Mouse (Mus musculus): ENCODE data around the gene Gm26992. TPM values are rescaled to one million over a fixed set of nuclear protein-coding genes. Genes with fewer than 3 reads are reported as not detected.
A peak's percentile ranks its signal among the peaks of the same experiment; 100 is the strongest.

The Gm26992 gene
- polyA plus RNA-seq, 1 experiment from 2014 or later, result not detected

DNA sequence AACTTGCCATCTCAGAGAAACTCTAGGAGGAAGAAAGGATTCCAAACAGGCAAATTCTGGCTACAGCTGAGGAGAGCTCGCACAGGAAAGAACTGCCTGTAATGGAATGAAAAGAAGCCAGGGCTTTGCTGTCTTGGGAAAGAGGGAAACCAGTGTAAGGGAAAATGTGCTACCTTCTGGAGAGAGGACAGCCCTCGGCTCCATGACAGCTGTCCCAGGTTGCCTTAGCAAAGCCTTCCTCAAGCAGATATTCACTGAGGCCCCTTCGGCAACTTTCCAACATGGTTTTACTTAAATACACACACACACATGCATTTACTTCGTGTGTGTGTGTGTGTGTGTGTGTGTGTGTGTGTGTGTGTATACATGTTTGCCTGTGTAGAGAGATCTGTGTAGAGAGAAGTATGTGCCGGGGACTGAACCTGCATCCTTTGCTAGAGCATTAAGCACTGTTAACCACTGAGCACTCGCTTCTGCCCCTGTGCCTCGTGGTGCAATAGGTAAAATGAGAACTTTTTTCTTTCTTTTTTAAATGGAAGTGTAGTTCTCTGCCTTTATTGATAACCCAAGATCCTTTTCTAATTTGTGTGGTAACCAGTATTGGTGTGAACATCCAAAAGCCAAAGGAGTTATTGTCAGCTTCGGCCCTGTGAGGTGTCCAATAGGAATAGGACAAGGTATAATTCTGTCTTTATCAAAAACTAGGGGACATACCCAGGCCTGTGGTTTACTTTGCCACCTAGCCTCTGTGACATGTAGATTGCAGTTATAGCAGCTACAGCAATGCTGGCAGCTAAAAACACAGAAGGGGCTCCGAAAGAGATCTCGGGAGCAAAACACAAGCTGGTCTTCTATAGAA lies 70.8 kb downstream of the Gm26992 start:
- H3K4me2 ChIP-seq, result peak overlapping the region; percentile 57
- peaks cover 19% of the 10 kb centered on the region for H3K4me1 ChIP-seq (replicated peaks)
- no peaks in the 10 kb centered on the region for H3K9me3 ChIP-seq
- no peaks in the 10 kb centered on the region for H3K36me3 ChIP-seq
- ATAC-seq (ENCODE audit: low FRiP score, low read depth), result peak; percentile 50
- no peaks in the 10 kb centered on the region for H3K27me3 ChIP-seq
- H3K9ac ChIP-seq, result peak overlapping the region; percentile 72
- 30% methylated on average over 10 of the region's 10 CpGs for WGBS
- peak overlapping the region; percentile 96 for H3K27ac ChIP-seq (replicated peaks)
- peak overlapping the region; percentile 58 for H3K4me3 ChIP-seq

DNA sequence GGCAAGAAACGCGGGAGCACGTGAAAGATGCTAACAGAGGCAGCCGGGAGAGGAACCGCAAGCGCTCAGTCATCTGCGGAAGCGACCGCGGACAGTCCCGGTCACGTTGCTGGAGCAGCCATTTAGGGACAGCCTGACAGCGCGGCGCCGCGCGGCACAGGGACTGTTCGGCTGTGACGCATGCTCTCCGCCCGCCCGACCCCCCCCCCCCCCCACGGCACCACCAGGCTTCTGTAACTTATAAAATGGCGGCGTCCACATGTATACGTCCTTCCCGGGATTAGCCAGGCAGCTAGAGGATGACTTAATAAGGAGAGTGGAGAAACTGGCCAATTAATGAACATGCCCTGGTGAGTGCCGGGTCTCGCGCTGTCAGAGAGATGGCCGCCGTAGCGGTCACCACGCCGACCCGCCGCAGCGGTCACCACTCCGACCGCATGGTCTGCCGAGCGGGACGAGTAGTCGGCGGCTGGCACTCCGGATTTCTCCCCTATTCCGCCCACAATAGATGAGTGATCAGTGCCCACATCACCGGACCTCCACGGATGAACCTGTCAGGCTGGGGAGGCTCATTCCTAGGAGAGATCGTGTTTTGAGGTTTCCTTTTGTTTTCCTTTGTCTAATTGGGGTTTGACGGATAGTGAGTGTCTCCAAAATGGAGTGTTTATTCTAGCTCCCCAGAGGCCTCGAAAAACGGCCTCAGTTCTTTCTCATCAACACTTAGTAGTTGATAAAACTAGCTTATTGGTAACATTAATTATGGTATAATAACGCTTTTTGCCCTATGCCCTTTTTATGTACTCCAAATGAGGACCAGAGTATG lies 71.8 kb downstream of the Gm26992 start:
- H3K9me3 ChIP-seq, result no peaks in the 10 kb centered on the region
- peak overlapping the region; percentile 57 for H3K4me2 ChIP-seq
- peaks cover 19% of the 10 kb centered on the region for H3K4me1 ChIP-seq (replicated peaks)
- no peaks in the 10 kb centered on the region for H3K36me3 ChIP-seq
- peak overlapping the region; percentile 96 for H3K27ac ChIP-seq (replicated peaks)
- H3K4me3 ChIP-seq, result peak overlapping the region; percentile 58
- H3K9ac ChIP-seq, result peak overlapping the region; percentile 72
- ATAC-seq (ENCODE audit: low FRiP score, low read depth), result peak; percentile 98
- H3K27me3 ChIP-seq, result no peaks in the 10 kb centered on the region
- under 1% methylated on average over 50 of the region's 55 CpGs for WGBS

DNA sequence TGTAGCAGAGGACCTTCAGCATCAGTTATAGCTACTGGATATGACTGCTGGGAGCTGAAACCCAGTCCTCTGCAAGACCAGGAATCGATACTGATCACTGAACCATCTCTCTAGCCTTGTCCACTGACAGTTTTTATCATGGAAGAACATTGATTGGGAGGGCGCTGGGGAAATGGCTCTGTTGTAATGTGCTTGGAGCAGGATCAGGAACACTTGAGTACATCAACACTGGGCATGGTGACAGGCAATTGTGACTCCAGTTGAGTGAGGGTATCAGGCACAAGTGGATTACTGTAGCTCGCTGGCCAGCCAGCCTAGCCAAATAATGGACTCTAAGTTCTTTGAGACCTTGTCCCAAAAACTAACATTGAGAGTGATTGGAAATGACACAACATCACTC lies 77.6 kb downstream of the Gm26992 start:
- Histone ChIP-seq H3K4me3 (no peak overlapping the region), H3K9me3 (no peaks in the 10 kb centered on the region), H3K4me2 (no peak overlapping the region), H3K27ac (replicated peaks) (no peak overlapping the region), H3K27me3 (no peaks in the 10 kb centered on the region), H3K4me1 (replicated peaks) (peaks cover 12% of the 10 kb centered on the region; the same call in 1 of the 2 replicates), H3K36me3 (peaks cover 6% of the 10 kb centered on the region; the same call in 1 of the 2 replicates), H3K9ac (no peak overlapping the region)
- WGBS, result 92% methylated on average over 3 of the region's 3 CpGs
- ATAC-seq (ENCODE audit: low FRiP score, low read depth), result no peak

DNA sequence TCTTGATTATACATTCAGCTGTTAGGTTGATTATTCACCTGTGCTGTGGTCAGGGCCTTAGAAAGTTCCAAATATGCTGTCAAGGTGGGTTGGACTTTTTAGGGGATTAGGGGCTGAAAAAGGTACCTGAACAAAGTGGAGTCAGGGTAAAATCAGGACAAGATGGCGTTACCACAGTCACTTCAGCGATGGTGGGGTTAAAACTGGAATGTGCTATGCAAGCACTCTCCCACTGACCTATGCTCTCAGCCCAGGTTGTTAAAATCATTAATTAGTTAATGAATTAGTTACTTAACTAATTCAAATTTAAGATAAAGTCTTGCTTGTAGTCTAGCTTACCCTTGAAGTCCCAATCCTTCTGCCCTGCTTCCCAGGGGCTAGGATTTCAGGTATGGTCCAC lies 78.3 kb downstream of the Gm26992 start:
- H3K4me2 ChIP-seq, result no peak overlapping the region
- H3K9me3 ChIP-seq, result no peaks in the 10 kb centered on the region
- peaks cover 7% of the 10 kb centered on the region; the same call in 1 of the 2 replicates for H3K4me1 ChIP-seq (replicated peaks)
- H3K36me3 ChIP-seq, result peaks cover 6% of the 10 kb centered on the region; the same call in 1 of the 2 replicates
- no peaks in the 10 kb centered on the region for H3K27me3 ChIP-seq
- no peak for ATAC-seq (ENCODE audit: low FRiP score, low read depth)
- H3K27ac ChIP-seq (replicated peaks), result no peak overlapping the region
- H3K4me3 ChIP-seq, result no peak overlapping the region
- 98% methylated on average over 2 of the region's 2 CpGs for WGBS
- no peak overlapping the region for H3K9ac ChIP-seq

DNA sequence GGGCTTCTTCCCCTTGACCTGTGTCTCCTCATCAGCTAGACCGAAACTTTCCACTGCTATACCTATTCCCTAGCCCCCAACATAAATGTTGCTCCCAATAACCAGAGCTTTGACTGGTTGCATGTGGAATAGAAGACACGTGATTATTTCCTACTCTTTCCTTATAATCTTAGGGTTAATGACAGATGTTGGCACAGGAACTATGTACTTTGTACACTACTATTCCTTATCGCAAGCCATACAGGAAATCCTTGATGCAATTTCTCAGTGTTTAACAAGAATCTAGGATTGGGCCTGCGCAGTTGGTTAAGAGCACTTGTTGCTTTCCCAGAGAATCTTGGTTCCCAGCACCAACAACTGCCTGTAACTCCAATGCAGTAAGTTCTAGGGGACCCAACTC lies 86.4 kb downstream of the Gm26992 start:
- H3K9me3 ChIP-seq, result no peaks in the 10 kb centered on the region
- H3K27me3 ChIP-seq, result no peaks in the 10 kb centered on the region
- H3K36me3 ChIP-seq, result no peaks in the 10 kb centered on the region
- H3K27ac ChIP-seq (replicated peaks), result no peak overlapping the region
- H3K9ac ChIP-seq, result no peak overlapping the region
- H3K4me2 ChIP-seq, result no peak overlapping the region
- H3K4me3 ChIP-seq, result no peak overlapping the region
- WGBS, result 96% methylated on average over 4 of the region's 4 CpGs
- ATAC-seq (ENCODE audit: low FRiP score, low read depth), result no peak
- no peaks in the 10 kb centered on the region for H3K4me1 ChIP-seq (replicated peaks)

DNA sequence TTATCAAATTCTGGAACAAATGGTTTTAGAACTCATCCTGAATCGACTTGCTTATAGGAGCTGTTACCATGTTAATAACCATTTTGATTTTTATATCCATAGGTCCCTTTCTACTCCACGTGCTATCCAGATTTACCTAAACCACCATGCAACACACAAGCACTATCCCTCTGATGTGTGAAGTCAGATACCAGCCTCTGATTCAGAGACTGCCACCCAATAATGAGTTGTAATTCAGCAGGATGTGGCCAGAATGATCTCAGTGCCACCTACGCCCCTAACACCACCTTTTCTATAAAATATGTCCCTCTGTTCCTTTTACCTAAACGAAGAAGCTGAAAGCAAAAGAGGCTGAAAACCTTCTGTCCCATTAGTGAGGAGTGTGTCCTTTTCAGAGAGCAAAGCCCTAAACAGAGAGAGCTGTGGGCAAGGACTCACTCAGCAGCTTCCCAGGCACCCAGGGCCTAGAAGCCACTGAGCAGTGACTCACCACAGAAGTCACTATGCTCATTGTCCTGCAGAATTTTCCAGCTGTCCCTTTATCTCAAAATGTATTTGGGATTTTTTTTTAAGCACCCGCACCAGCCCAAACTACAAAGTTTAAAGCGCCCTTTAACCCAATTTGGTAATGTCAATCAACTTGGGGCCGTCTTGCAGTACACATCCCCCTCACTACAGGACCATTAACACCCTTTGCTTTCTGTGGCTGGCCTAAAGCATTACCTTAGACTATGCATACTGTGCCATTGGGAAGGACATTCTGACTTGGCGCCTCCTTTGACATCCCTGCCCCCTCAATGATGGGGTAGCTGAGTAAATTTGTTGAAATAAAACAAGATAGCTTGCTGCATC lies 87.6 kb downstream of the Gm26992 start:
- Histone ChIP-seq H3K27me3 (no peaks in the 10 kb centered on the region), H3K27ac (replicated peaks) (no peak overlapping the region), H3K4me3 (no peak overlapping the region), H3K4me1 (replicated peaks) (no peaks in the 10 kb centered on the region), H3K36me3 (no peaks in the 10 kb centered on the region), H3K9ac (no peak overlapping the region), H3K9me3 (no peaks in the 10 kb centered on the region), H3K4me2 (no peak overlapping the region)
- 84% methylated on average over 8 of the region's 8 CpGs for WGBS
- ATAC-seq (ENCODE audit: low FRiP score, low read depth), result no peak

DNA sequence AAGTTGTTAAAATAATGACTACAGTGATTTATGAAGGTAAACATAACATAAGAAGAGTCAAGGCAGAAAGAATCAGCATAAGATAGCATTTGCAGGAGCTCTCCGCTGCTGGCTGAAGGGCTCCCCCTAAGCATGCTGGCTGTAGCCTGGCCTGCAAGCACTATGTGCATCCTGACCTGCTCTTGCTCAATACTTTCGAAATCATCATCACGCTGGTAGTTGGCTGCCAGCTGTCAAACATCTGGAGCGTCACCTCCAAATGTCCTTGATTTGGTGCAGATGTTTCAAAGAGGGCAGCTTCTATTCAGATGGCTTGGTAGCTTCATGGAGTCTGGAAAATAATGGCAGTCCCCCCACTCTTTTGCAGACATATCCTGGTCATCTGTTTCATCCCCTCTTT lies 93.0 kb downstream of the Gm26992 start:
- Histone ChIP-seq H3K27me3 (no peaks in the 10 kb centered on the region), H3K4me2 (no peak overlapping the region), H3K9me3 (no peaks in the 10 kb centered on the region), H3K4me1 (replicated peaks) (no peaks in the 10 kb centered on the region), H3K36me3 (no peaks in the 10 kb centered on the region), H3K9ac (no peak overlapping the region), H3K4me3 (no peak overlapping the region), H3K27ac (replicated peaks) (no peak overlapping the region)
- WGBS, result 72% methylated on average over 4 of the region's 4 CpGs
- ATAC-seq (ENCODE audit: low FRiP score, low read depth), result no peak

DNA sequence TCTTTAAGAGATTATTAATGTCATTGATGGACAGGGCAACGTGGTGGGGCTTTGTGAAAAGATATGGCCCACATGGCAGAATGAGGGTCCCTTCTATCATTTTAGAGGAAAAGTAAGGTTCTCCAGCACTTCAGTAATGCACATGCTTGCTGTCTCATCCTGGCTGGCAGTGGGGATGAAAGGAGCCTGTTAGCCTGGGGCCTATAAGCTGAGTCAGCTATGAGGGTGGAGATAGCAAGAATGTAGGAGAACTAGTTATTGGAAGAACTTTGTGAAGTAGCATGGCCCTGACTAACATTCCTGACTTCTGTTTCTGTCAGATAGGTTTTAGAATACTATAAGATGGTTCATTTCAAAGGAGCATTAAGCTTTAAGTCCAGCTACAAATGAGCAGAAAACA lies 93.5 kb downstream of the Gm26992 start:
- H3K9ac ChIP-seq, result no peak overlapping the region
- H3K36me3 ChIP-seq, result no peaks in the 10 kb centered on the region
- no peak overlapping the region for H3K4me3 ChIP-seq
- H3K27ac ChIP-seq (replicated peaks), result no peak overlapping the region
- H3K4me2 ChIP-seq, result no peak overlapping the region
- ATAC-seq (ENCODE audit: low FRiP score, low read depth), result no peak
- H3K4me1 ChIP-seq (replicated peaks), result no peaks in the 10 kb centered on the region
- 81% methylated on average over 1 of the region's 1 CpGs for WGBS
- H3K9me3 ChIP-seq, result no peaks in the 10 kb centered on the region
- H3K27me3 ChIP-seq, result no peaks in the 10 kb centered on the region

DNA sequence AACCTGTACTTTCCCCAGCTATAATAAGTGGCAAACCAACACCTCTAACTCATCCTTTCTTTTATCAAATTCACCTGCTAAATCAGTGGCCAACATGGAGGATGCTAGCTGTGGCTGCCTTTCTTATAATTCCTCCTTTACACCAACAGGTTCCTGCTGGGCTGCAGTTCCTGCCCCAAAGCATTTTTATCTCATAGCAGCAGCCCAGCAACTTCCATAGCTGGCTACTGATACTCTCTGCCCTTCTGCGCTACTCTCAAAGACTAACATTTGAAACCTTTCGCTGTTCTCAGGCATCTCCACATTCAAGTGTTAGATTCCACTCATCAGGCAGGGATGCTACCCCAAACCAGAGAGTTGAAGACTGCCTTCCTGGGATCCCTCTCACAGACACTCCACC lies 97.0 kb downstream of the Gm26992 start:
- 91% methylated on average over 2 of the region's 2 CpGs for WGBS
- no peak for ATAC-seq (ENCODE audit: low FRiP score, low read depth)
- Histone ChIP-seq H3K4me2 (no peak overlapping the region), H3K4me1 (replicated peaks) (no peaks in the 10 kb centered on the region), H3K27ac (replicated peaks) (no peak overlapping the region), H3K9me3 (no peaks in the 10 kb centered on the region), H3K9ac (no peak overlapping the region), H3K4me3 (no peak overlapping the region), H3K36me3 (no peaks in the 10 kb centered on the region), H3K27me3 (no peaks in the 10 kb centered on the region)

DNA sequence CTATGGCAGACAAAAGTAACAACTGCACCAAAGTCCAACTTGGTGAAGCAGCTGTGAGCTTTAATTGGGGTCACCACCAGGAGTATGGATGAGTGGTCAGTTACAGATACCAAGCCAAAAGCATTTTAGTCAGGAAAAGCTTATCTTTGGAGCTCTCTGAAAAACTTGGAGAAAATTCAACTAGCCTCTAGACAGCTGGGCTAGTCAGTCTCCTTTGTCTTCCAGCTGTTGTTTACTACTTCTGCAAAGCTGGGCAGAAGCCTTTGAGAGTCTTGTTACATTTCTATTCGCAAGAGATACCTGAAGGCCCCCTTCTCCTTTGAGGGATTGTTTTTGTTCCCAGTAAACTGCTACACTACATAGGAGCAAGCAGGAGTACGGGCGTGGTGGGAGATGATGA lies 97.7 kb downstream of the Gm26992 start:
- no peaks in the 10 kb centered on the region for H3K36me3 ChIP-seq
- H3K9ac ChIP-seq, result no peak overlapping the region
- H3K27ac ChIP-seq (replicated peaks), result no peak overlapping the region
- WGBS, result 88% methylated on average over 3 of the region's 3 CpGs
- no peak overlapping the region for H3K4me3 ChIP-seq
- no peaks in the 10 kb centered on the region for H3K4me1 ChIP-seq (replicated peaks)
- H3K27me3 ChIP-seq, result no peaks in the 10 kb centered on the region
- no peaks in the 10 kb centered on the region for H3K9me3 ChIP-seq
- no peak for ATAC-seq (ENCODE audit: low FRiP score, low read depth)
- no peak overlapping the region for H3K4me2 ChIP-seq

DNA sequence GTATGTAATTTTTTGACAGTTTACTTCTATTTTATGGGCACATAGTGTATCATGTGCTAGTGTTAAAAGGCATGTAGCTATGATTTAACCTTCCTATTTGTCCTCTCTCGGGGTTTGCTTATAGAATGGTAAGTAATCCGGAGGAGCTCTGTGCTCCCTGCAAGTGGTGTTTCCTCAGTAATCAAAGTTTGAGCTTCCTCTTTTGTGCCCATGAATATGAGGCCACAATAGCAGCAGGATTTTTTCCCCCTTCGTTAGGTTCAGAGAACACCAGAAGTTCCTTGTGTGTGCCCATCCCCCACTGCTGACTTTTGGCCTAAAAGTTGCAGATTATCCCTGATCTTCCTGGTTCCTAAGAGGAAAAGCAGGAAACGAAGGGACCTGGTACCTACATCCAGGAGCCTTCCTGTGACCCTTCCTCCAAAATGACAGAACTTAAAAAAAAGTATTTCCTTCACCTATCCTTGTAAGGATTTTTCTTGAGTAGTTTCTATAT lies 99.5 kb downstream of the Gm26992 start:
- H3K27ac ChIP-seq (replicated peaks), result no peak overlapping the region
- H3K9me3 ChIP-seq, result no peaks in the 10 kb centered on the region
- ATAC-seq (ENCODE audit: low FRiP score, low read depth), result no peak
- H3K4me3 ChIP-seq, result no peak overlapping the region
- H3K4me1 ChIP-seq (replicated peaks), result no peaks in the 10 kb centered on the region
- no peaks in the 10 kb centered on the region for H3K36me3 ChIP-seq
- H3K27me3 ChIP-seq, result no peaks in the 10 kb centered on the region
- no peak overlapping the region for H3K4me2 ChIP-seq
- H3K9ac ChIP-seq, result no peak overlapping the region
- WGBS, result 70% methylated on average over 4 of the region's 4 CpGs
